Mouse (Mus musculus): ENCODE measurements around the gene Prkrip1. TPM values are rescaled to one million over a fixed set of nuclear protein-coding genes. Genes with fewer than 3 reads are reported as not detected.
"Not testable (repeated sequence)": the region's sequence is repeated elsewhere in the genome, so short reads cannot be mapped to it uniquely, and the experiment has no call there.

Gene Prkrip1
- polyA plus RNA-seq, 1 experiment from 2014 or later, result 60.1 TPM

DNA sequence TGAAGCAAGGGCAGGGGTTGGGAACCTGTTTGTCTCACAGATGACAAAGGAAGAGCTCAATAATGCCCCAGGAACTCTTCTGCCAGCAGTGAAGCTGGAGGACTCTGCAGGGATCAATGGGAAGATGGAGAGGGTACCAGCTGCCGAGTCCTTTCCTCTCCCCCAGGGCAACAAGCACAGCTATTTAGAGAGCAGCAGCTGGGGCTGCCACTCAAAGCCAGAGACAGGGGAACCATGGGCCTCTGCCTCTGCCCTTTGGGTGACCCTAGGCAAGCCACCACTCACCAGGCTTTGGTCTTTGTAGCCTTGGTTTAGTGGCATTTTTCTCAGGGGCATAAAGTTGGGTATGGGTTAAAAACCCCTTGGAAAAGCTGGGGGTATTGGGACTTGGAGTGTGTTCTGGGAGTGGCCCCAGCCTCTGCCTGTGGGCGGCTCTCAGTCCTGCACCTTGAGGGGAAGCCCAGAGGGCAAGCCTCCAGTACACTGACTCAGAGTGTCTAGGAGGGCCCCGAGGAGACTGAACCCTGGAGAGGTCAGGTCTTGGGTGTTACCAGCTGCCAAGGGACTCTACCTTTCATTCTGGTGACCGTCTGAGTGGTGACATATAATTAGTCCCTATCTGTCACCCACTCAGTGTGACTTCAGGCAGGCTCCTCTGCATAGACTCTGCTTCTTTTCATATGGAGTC is 31.7 kb upstream of the Prkrip1 start:
- H3K4me2 ChIP-seq (replicated peaks), result no peak overlapping the region
- H3K4me1 ChIP-seq, result no peaks in the 10 kb centered on the region
- H3K27me3 ChIP-seq, result peaks cover 19% of the 10 kb centered on the region
- H3K36me3 ChIP-seq, result peaks cover 36% of the 10 kb centered on the region
- H3K9me3 ChIP-seq, result no peaks in the 10 kb centered on the region
- 65% methylated on average over 4 of the region's 4 CpGs for WGBS
- H3K9ac ChIP-seq, result no peak overlapping the region
- no peak overlapping the region for H3K4me3 ChIP-seq
- no peak overlapping the region; the same call in 1 of the 2 replicates for H3K27ac ChIP-seq
- ATAC-seq (ENCODE audit: low FRiP score, low read depth), result peak; percentile 62

- H3K4me3 ChIP-seq, result no peak overlapping the region
- H3K9ac ChIP-seq, result no peak overlapping the region
- H3K4me1 ChIP-seq, result no peaks in the 10 kb centered on the region
- ATAC-seq (ENCODE audit: low FRiP score, low read depth), result no peak
- no peak overlapping the region for H3K27ac ChIP-seq
- peaks cover under 1% of the 10 kb centered on the region; the same call in 1 of the 2 replicates for H3K27me3 ChIP-seq
- peaks cover 62% of the 10 kb centered on the region for H3K36me3 ChIP-seq
- H3K4me2 ChIP-seq (replicated peaks), result no peak overlapping the region
- 77% methylated on average over 7 of the region's 7 CpGs for WGBS
- 0 out of 2 replicates have a peak, but pooled peaks cover 7% of the 10 kb centered on the region for H3K9me3 ChIP-seq
Measured at GRCm38 (mm10) chr5:136226246-136226876, 27.6 kb upstream of the Prkrip1 start.

DNA sequence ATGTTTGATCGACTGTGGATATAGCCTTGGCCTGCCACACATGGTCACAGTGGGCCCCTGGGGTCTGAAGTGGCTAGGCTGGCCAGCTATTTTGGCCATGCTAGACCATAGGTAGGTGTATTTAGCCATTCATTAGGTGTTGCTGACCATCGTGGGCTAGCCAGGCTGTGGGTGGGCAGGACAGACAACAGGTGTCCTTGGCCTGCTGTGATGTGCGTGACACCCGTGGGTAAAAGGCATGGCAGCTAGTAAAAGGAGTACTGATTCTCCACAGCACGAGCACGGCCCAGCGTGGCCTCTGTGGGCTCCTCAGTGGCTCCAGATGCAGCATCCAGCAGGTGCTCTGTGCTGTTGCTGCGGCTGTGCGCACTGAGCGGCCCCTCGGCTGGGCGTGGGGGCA is 19.8 kb upstream of the Prkrip1 start:
- Histone ChIP-seq H3K4me3 (no peak overlapping the region), H3K9me3 (0 out of 2 replicates have a peak, but pooled peaks cover 2% of the 10 kb centered on the region), H3K9ac (no peak overlapping the region), H3K27ac (no peak overlapping the region), H3K36me3 (peaks cover 37% of the 10 kb centered on the region), H3K4me1 (no peaks in the 10 kb centered on the region), H3K27me3 (no peaks in the 10 kb centered on the region), H3K4me2 (replicated peaks) (no peak overlapping the region)
- 81% methylated on average over 12 of the region's 12 CpGs for WGBS
- ATAC-seq (ENCODE audit: low FRiP score, low read depth), result no peak

DNA sequence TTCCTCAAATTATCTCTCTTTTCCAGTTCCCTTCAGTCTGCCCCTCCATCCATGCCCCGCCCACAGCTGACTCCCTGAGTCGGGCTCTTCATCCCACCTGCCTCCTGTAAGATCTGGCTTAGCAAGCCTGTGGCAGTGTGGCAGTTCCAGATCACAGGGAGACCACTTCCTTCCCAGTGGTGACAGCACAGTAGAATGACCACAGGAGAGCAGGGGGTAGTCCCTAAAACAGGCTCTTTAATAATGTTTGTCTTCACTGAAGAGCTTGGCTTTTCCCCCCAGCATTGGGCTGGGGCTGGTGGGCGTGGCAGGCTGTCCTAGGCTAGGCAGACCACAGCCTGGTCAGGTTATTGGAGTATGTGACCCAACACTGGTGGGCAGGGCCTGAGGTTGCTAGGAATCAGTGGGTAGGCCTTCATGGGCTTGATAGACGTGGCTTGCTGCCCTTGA is 19.2 kb upstream of the Prkrip1 start:
- peaks cover 30% of the 10 kb centered on the region for H3K36me3 ChIP-seq
- no peaks in the 10 kb centered on the region for H3K27me3 ChIP-seq
- WGBS, result 64% methylated on average over 4 of the region's 4 CpGs
- H3K9me3 ChIP-seq, result no peaks in the 10 kb centered on the region
- H3K4me1 ChIP-seq, result no peaks in the 10 kb centered on the region
- H3K9ac ChIP-seq, result no peak overlapping the region
- ATAC-seq (ENCODE audit: low FRiP score, low read depth), result no peak
- H3K27ac ChIP-seq, result no peak overlapping the region
- H3K4me2 ChIP-seq (replicated peaks), result no peak overlapping the region
- H3K4me3 ChIP-seq, result no peak overlapping the region

DNA sequence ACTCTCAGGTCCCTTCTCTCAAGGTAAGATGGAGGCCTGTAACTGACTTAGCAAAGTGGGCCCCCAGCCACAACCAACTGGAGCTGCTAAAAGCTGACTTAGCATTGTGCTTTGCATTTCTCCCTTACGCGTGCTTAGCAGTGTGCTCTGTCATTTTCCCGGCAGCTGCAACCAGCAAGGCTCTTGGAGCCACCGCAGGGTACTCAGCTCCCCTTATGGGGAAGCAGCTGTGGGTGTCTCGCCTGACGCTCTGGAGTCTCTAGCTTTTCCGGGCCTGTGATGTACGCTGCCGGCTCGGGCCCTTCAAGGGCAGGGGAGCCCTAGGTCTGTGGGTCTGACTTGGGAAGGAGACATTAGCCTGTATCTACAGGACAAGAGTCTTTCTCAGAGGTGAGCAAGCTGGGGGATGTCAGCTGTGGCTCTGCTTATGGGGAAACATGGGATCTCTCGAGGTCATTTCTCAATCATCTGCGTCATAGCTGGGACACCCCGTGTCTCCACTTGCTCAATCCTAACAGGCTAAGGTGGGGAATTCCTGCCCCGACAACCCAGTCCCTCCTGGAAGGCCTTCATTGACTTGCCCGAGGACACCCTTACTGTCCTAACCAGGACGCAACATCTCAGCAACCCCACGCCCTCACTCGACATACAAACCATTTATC is 18.4 kb upstream of the Prkrip1 start:
- H3K4me1 ChIP-seq, result no peaks in the 10 kb centered on the region
- no peak for ATAC-seq (ENCODE audit: low FRiP score, low read depth)
- no peak overlapping the region for H3K4me2 ChIP-seq (replicated peaks)
- 82% methylated on average over 18 of the region's 18 CpGs for WGBS
- no peaks in the 10 kb centered on the region for H3K9me3 ChIP-seq
- H3K27ac ChIP-seq, result no peak overlapping the region
- peaks cover 28% of the 10 kb centered on the region for H3K36me3 ChIP-seq
- H3K27me3 ChIP-seq, result no peaks in the 10 kb centered on the region
- H3K9ac ChIP-seq, result peak overlapping the region; percentile 19; the same call in 1 of the 2 replicates
- H3K4me3 ChIP-seq, result no peak overlapping the region

GRCm38 (mm10) chr5:136215958-136216357 is 17.2 kb upstream of the Prkrip1 start:
- ATAC-seq (ENCODE audit: low FRiP score, low read depth), result no peak
- H3K36me3 ChIP-seq, result peaks cover 19% of the 10 kb centered on the region
- H3K4me2 ChIP-seq (replicated peaks), result no peak overlapping the region
- WGBS, result 87% methylated on average over 5 of the region's 5 CpGs
- no peak overlapping the region for H3K4me3 ChIP-seq
- no peaks in the 10 kb centered on the region for H3K27me3 ChIP-seq
- no peaks in the 10 kb centered on the region for H3K4me1 ChIP-seq
- H3K9me3 ChIP-seq, result no peaks in the 10 kb centered on the region
- no peak overlapping the region for H3K9ac ChIP-seq
- no peak overlapping the region for H3K27ac ChIP-seq

GRCm38 (mm10) chr5:136215211-136215610 is 16.4 kb upstream of the Prkrip1 start:
- Histone ChIP-seq H3K27me3 (no peaks in the 10 kb centered on the region), H3K36me3 (peaks cover 19% of the 10 kb centered on the region), H3K27ac (no peak overlapping the region), H3K9me3 (no peaks in the 10 kb centered on the region), H3K4me3 (no peak overlapping the region), H3K4me1 (no peaks in the 10 kb centered on the region), H3K9ac (no peak overlapping the region), H3K4me2 (replicated peaks) (no peak overlapping the region)
- WGBS, result 87% methylated on average over 3 of the region's 3 CpGs
- ATAC-seq (ENCODE audit: low FRiP score, low read depth), result no peak

DNA sequence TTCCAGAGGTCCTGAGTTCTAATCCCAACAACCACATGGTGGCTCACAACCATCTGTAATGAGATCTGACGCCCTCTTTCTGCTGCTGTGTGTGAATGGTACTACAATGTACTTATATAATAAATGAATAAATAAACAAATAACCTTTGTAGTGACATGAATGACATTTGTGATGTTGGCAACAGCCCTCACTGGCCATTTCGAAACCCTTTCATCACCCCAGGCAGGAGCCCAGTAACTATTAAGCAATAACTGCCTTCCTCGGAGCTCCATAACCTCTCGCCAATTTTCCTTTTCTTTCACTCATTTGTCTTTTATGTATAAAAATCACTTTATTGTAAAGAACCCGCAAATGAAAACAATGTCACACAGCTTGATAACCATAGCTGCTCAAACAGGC is 15.0 kb upstream of the Prkrip1 start:
- Histone ChIP-seq H3K4me3 (no peak overlapping the region), H3K9me3 (no peaks in the 10 kb centered on the region), H3K9ac (no peak overlapping the region), H3K27ac (no peak overlapping the region), H3K4me2 (replicated peaks) (no peak overlapping the region), H3K36me3 (peaks cover 7% of the 10 kb centered on the region), H3K4me1 (no peaks in the 10 kb centered on the region), H3K27me3 (no peaks in the 10 kb centered on the region)
- no peak for ATAC-seq (ENCODE audit: low FRiP score, low read depth)
- WGBS, result 82% methylated on average over 5 of the region's 5 CpGs

- no peak overlapping the region for H3K27ac ChIP-seq
- H3K36me3 ChIP-seq, result no peaks in the 10 kb centered on the region
- H3K4me3 ChIP-seq, result no peak overlapping the region
- no peak overlapping the region for H3K4me2 ChIP-seq (replicated peaks)
- no peaks in the 10 kb centered on the region for H3K4me1 ChIP-seq
- no peaks in the 10 kb centered on the region for H3K9me3 ChIP-seq
- no peaks in the 10 kb centered on the region for H3K27me3 ChIP-seq
- no peak for ATAC-seq (ENCODE audit: low FRiP score, low read depth)
- no peak overlapping the region for H3K9ac ChIP-seq
- 91% methylated on average over 11 of the region's 11 CpGs for WGBS
Measured at GRCm38 (mm10) chr5:136212716-136213115, 14.0 kb upstream of the Prkrip1 start.

DNA sequence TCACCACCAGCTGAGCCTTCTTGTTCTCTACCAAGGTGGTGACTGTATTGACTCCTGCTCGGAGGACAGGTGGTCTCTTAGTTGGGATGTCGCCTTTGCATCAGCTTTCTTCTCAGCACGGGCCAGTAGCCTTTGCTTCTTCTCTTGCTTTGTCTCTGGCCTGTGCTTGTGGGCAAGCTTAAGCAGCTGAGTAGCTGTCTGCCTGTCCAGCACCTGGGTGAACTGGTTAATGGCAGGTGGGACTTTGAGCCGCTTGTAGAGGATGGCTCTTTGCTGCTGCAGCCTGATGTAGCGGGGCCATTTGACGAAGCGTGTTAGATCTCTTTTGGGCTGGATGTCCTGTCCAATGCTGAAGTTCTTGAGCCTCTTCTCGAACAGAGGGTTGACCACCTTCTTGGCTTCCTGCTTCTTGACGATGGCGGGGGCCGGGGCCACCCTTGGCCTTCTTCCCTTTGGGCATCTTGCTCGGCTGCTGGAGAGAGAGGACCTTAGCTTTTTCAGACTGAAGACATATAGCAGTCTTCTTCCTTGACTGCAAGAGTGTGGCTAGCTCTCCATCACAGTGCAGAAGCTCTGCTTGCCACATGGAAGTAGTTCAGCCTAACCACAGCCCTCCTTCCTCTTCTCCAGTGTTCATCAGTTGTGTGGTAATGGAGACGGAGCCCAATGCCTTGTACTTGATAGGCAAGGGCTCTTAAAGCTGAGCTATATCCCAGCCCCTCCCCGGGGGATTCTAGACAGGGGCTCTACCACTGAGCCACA is 12.8 kb upstream of the Prkrip1 start:
- WGBS, result 90% methylated on average over 14 of the region's 14 CpGs
- not testable (repeated sequence) for H3K9me3 ChIP-seq; H3K4me2 ChIP-seq (replicated peaks); H3K4me1 ChIP-seq; H3K27ac ChIP-seq; H3K9ac ChIP-seq; H3K4me3 ChIP-seq; H3K36me3 ChIP-seq; H3K27me3 ChIP-seq; ATAC-seq (ENCODE audit: low FRiP score, low read depth)

- H3K4me2 ChIP-seq (replicated peaks), result no peak overlapping the region
- H3K27ac ChIP-seq, result no peak overlapping the region
- no peaks in the 10 kb centered on the region for H3K9me3 ChIP-seq
- H3K9ac ChIP-seq, result no peak overlapping the region
- ATAC-seq (ENCODE audit: low FRiP score, low read depth), result no peak
- 68% methylated on average over 5 of the region's 5 CpGs for WGBS
- no peaks in the 10 kb centered on the region for H3K27me3 ChIP-seq
- no peak overlapping the region for H3K4me3 ChIP-seq
- H3K36me3 ChIP-seq, result no peaks in the 10 kb centered on the region
- no peaks in the 10 kb centered on the region for H3K4me1 ChIP-seq
Measured at GRCm38 (mm10) chr5:136210549-136210948, 11.8 kb upstream of the Prkrip1 start.

DNA sequence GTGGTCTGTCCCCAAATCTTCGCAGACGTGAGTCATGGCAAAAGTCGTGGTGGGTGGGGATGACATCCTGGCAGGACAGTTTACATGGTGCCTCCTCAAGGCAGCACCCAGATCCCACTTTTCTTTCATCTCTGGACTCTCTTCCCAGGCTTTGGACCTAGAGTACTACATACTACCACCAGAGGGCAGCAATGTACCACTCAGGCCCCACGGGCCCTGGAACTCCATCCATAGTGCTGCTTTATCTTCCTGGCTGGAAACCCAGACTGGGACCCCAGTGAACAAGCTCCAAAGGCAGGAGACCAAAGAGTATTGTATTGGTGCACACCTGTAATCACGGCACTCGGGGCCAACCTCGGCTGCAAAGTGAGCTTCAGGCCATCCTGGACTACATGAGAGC is 3.1 kb upstream of the Prkrip1 start:
- H3K9me3 ChIP-seq, result no peaks in the 10 kb centered on the region
- H3K9ac ChIP-seq, result no peak overlapping the region
- H3K4me3 ChIP-seq, result no peak overlapping the region
- H3K36me3 ChIP-seq, result peaks cover 4% of the 10 kb centered on the region
- WGBS, result 30% methylated on average over 7 of the region's 7 CpGs
- 0 out of 2 replicates have a peak, but pooled peaks have one; percentile 40 for ATAC-seq (ENCODE audit: low FRiP score, low read depth)
- no peak overlapping the region for H3K4me2 ChIP-seq (replicated peaks)
- H3K27ac ChIP-seq, result no peak overlapping the region
- no peaks in the 10 kb centered on the region for H3K27me3 ChIP-seq
- H3K4me1 ChIP-seq, result peaks cover 15% of the 10 kb centered on the region
